Mouse (Mus musculus): ENCODE data around the gene Prss21.

GRCm38 (mm10) chr17:23822094-23822493 is 45.8 kb upstream of the Prss21 start:
- TF ChIP-seq FLI1 (IDR thresholded peaks at IDR 0.05; ENCODE audit: low read length), result no peak
- no peak for TF ChIP-seq GATA1 (IDR thresholded peaks at IDR 0.05; ENCODE audit: borderline replicate concordance, low read length)
